Mouse (Mus musculus): ENCODE data around the gene Ilvbl.
"Not testable (repeated sequence)": the region's sequence is repeated elsewhere in the genome, so short reads cannot be mapped to it uniquely, and the experiment has no call there.

Gene Ilvbl

DNA sequence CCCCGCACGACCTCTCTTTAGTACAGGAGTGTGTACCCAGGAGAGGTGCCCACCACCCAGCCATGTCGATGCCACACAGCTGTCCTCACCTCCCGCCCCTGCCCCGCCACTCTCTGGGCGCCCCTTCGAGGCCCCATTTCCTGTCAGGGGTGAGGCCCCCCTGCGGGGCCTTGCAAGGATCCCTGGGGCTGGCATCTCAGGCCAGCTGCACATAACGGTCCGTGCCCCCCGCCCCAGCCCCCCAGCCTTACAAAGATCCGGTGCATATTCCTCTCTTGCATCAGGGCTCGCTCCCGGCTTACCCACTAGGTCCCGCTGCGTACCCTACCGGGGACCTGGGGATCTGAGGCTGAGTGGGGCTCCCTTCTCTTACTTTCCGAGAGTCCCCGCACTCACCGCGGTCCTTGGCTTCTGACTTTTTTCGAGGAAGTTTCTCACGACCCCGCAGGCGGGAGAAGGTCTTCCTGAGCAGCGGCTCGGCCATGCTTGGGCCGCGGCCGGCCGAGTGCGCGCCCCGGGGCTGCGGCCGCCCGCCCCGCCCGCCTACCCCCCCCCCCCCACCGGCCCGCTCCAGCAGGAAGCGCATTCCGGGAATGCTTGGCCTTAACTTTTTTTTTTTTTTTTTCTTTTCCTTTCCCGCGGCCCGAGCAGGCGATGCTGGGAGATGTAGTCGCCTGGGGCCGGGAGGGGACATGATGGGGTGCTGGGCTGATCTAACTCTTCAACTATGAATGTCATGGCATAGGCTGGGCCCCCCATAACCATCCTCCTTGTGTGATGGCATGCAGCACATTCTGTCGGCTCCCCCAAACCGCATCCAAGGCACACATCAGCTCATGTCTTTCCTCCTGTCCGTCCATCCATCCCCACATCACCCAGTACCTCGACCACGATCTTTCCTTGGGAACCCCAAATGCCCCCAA, 17.5 kb downstream of the Ilvbl start, which contains the start of gene Syde1:
TSS of gene Syde1 (minus strand) at position 559 of the 923 bp plus-strand sequence.
- no peak for DNase-seq (ENCODE audit: low read depth, low spot score)

GRCm38 (mm10) chr10:78592856-78593379, 18.8 kb downstream of the Ilvbl start:
- no peak for DNase-seq (ENCODE audit: low read depth, low spot score)

GRCm38 (mm10) chr10:78593736-78594135, 19.6 kb downstream of the Ilvbl start:
- DNase-seq (ENCODE audit: low read depth, low spot score), result no peak

GRCm38 (mm10) chr10:78594157-78594556, 20.0 kb downstream of the Ilvbl start:
- no peak for DNase-seq (ENCODE audit: low read depth, low spot score)

DNA sequence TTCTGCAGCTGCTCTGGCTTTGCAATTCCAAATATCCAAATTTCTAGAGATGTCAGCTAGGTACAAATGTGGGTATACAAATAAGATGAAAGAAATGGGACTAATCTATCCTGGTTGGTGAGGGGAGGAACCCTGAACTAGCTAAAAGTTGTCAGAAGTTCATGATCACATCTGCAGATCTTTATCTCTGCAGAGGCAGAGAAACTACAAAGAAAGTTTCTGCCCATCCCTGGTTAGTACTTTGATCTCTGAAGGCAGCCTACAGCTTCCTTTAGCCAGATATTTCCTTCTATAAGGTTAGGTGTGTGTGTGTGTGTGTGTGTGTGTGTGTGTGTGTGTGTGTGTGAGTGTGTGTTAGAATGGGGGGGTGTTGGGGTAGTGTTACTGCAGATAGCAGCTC, 20.4 kb downstream of the Ilvbl start:
- DNase-seq (ENCODE audit: low read depth, low spot score), result no peak

DNA sequence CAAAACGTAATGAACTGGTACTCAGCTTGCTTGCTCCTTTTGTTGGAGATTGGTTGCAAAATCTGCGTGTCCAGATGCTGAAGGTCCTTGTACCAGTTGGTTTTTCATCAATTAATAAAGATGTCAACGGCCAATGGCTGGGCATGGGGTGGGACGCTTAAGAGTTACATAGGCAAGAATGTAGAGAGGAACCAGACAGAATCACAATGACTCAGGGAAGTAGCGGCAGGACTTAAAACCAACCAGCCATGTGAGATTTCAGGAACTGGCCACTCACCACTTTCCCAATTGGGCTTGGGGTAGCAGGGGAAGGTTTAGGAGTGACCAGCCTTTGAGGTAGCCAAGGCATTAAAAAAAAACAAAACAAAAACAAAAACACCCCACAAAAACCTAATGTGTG, 25.7 kb downstream of the Ilvbl start:
- DNase-seq (ENCODE audit: low read depth, low spot score), result no peak

DNA sequence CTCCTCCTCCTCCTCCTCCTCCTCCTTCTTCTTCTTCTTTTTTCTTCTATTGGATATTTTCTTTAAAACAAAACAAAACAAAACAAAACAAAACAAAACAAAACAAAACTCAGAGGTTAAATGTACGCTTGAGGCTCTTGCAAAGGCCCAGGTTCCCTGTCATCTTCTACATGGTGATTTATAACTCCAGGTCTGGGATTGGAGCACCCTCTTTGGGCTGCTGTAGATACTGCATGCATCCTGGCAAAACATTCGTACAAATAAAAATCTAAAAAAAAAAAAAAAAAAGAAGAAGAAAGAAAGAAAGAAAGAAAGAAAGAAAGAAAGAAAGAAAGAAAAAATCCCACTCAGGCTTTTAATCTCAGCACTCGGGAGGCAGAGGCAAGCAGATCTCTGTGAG, 30.9 kb downstream of the Ilvbl start:
- DNase-seq (ENCODE audit: low read depth, low spot score), result peak; percentile 23

GRCm38 (mm10) chr10:78607602-78608001, 33.5 kb downstream of the Ilvbl start:
- no peak for DNase-seq (ENCODE audit: low read depth, low spot score)

GRCm38 (mm10) chr10:78617974-78618373, 43.8 kb downstream of the Ilvbl start, which contains the start of gene Olfr1357:
Olfr1357 (minus strand) TSS chr10:78618074.
- no peak for DNase-seq (ENCODE audit: low read depth, low spot score)

DNA sequence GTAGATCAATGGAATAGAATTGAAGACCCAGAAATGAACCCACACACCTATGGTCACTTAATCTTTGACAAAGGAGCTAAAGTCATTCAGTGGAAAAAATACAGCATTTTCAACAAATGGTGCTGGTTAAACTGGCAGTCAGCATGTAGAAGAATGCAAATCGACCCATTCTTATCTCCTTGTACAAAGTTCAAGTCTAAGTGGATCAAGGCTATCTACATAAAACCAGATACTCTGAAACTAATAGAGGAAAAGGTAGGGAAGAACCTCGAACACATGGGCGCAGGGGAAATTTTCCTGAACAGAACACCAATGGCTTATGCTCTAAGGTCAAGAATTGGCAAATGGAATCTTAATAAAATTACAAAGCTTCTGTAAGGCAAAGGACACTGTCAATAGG, 49.0 kb downstream of the Ilvbl start:
- not testable (repeated sequence) for DNase-seq (ENCODE audit: low read depth, low spot score)

DNA sequence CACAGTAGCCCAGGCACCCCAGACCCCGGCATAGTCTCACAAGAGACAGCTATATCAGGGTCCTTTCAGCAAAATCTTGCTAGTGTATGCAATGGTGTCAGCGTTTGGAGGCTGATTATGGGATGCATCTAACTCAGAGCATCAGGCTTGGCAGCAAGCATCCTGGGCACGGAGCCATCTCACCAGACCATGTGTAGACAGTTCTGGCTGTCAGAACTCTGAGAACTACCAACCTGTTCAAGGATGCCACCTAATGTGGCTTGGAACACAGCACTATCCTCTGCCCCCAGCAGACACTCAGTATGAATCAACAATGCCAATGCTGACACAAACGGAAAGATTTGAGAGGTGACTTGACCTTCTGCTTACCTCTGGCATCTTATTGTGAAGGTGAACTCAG, 56.0 kb downstream of the Ilvbl start:
- DNase-seq (ENCODE audit: low read depth, low spot score), result peak; percentile 1

DNA sequence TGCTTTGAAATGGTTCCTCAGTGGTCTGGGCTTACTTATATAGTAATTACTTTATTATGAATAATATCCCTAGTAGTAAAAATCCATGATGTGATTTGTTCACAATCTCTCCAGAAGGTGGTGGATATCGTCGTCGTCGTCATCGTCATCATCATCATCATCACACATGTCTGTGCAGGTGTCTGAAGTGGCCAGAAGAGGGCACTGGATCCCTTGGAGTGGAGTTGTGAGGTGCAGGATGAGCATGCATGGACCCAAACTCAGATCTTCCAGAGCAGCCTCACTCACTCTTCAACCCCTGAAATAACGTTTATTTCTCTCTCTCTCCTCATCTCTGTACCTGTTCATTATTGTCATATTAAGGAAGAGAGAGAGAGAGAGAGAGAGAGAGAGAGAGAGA, 58.2 kb downstream of the Ilvbl start:
- peak; percentile 21 for DNase-seq (ENCODE audit: low read depth, low spot score)

Data from telencephalon, adult 2 months (tissue).